Mouse (Mus musculus): ENCODE data around the gene Notch1. TPM values are rescaled to one million over a fixed set of nuclear protein-coding genes. Genes with fewer than 3 reads are reported as not detected.

Notch1 gene
- total and polyA plus RNA-seq, 2 experiments: 6.2 to 9.7 TPM

DNA sequence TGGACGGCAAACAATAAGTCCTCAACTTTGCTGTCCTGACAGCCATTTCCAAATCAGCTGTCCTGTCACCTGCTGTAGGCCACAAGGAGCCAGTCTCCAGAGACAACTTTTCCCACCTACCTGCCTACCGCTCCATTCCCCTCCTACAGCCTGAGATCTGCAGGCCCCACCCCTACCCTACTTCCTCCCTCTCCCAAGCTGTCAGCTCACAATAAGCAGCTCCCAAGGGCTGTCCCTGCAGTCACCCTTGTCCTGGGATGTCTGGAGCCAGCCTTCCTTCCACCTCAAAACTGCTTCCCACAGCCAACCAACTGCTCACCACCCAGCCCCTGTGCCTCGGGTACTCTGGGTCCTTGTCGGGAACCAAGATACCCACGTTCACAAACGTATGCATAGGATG is 3.3 kb upstream of the Notch1 start:
- Histone ChIP-seq H3K4me1 (ENCODE audit: control insufficient read depth, insufficient read depth, low read length) (no peaks in the 10 kb centered on the region; the same call in 1 of the 2 replicates), H3K79me2 (ENCODE audit: control insufficient read depth, insufficient read depth, low read length) (no peaks in the 10 kb centered on the region), H3K9ac (ENCODE audit: low read depth, low read length) (no peak overlapping the region), H3K27me3 (ENCODE audit: control insufficient read depth, insufficient read depth, low read length) (no peaks in the 10 kb centered on the region), H3K36me3 (ENCODE audit: control insufficient read depth, insufficient read depth, low read length) (no peaks in the 10 kb centered on the region), H3K27ac (replicated peaks; ENCODE audit: insufficient read depth, low read depth, low read length) (no peak overlapping the region), H3K4me3 (ENCODE audit: insufficient read depth, low read depth, low read length) (no peak overlapping the region)
- no peak for DNase-seq (ENCODE audit: extremely low read depth, low read depth, low spot score)
- 81% methylated on average over 6 of the region's 6 CpGs for WGBS
- TF ChIP-seq CTCF (IDR thresholded peaks at IDR 0.05; ENCODE audit: low read depth, low read length) (no peak), POLR2A (IDR thresholded peaks at IDR 0.05; ENCODE audit: extremely low read depth, insufficient read depth, low read length) (no peak)

DNA sequence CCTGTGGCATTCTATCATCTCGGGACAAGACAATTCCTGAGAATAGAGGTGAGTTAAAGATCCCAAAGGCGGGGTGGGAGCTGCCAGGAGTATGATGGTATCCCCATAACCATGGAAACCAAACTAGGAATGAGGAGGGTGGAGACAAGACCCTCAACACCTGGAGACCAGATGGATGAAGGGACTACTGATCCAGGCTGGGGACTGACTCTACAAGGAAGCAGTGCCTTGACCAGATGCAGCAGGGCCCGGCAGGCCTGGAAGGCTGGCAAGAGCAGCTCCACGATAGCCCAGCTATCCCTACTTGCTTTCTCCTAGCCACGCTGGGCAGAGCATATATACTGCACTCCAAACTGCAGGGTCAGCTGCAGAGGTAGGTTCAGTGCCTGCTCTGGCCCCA is 524 bp upstream of the Notch1 start:
- H3K27me3 ChIP-seq (ENCODE audit: control insufficient read depth, insufficient read depth, low read length): no peaks in the 10 kb centered on the region
- no peak overlapping the region for H3K9ac ChIP-seq (ENCODE audit: low read depth, low read length)
- 88% methylated on average over 5 of the region's 5 CpGs for WGBS
- TF ChIP-seq CTCF (IDR thresholded peaks at IDR 0.05; ENCODE audit: low read depth, low read length) (no peak), POLR2A (IDR thresholded peaks at IDR 0.05; ENCODE audit: extremely low read depth, insufficient read depth, low read length) (no peak)
- DNase-seq (ENCODE audit: extremely low read depth, low read depth, low spot score): no peak
- no peaks in the 10 kb centered on the region; the same call in 1 of the 2 replicates for H3K4me1 ChIP-seq (ENCODE audit: control insufficient read depth, insufficient read depth, low read length)
- no peaks in the 10 kb centered on the region for H3K79me2 ChIP-seq (ENCODE audit: control insufficient read depth, insufficient read depth, low read length)
- no peak overlapping the region for H3K27ac ChIP-seq (replicated peaks; ENCODE audit: insufficient read depth, low read depth, low read length)
- H3K36me3 ChIP-seq (ENCODE audit: control insufficient read depth, insufficient read depth, low read length): no peaks in the 10 kb centered on the region
- H3K4me3 ChIP-seq (ENCODE audit: insufficient read depth, low read depth, low read length): no peak overlapping the region

- no peaks in the 10 kb centered on the region for H3K79me2 ChIP-seq (ENCODE audit: control insufficient read depth, insufficient read depth, low read length)
- H3K4me1 ChIP-seq (ENCODE audit: control insufficient read depth, insufficient read depth, low read length): no peaks in the 10 kb centered on the region; the same call in 1 of the 2 replicates
- TF ChIP-seq POLR2A (IDR thresholded peaks at IDR 0.05; ENCODE audit: extremely low read depth, insufficient read depth, low read length): no peak
- TF ChIP-seq CTCF (IDR thresholded peaks at IDR 0.05; ENCODE audit: low read depth, low read length): no peak
- no peak for DNase-seq (ENCODE audit: extremely low read depth, low read depth, low spot score)
- H3K36me3 ChIP-seq (ENCODE audit: control insufficient read depth, insufficient read depth, low read length): no peaks in the 10 kb centered on the region
- H3K4me3 ChIP-seq (ENCODE audit: insufficient read depth, low read depth, low read length): no peak overlapping the region
- H3K27me3 ChIP-seq (ENCODE audit: control insufficient read depth, insufficient read depth, low read length): no peaks in the 10 kb centered on the region
- 77% methylated on average over 2 of the region's 2 CpGs for WGBS
- no peak overlapping the region for H3K27ac ChIP-seq (replicated peaks; ENCODE audit: insufficient read depth, low read depth, low read length)
- H3K9ac ChIP-seq (ENCODE audit: low read depth, low read length): no peak overlapping the region
Observed at GRCm38 (mm10) chr2:26515335-26515734, 1.1 kb downstream of the Notch1 start.

GRCm38 (mm10) chr2:26513105-26513745 is 3.2 kb downstream of the Notch1 start:
- DNase-seq (ENCODE audit: extremely low read depth, low read depth, low spot score): no peak
- H3K27ac ChIP-seq (replicated peaks; ENCODE audit: insufficient read depth, low read depth, low read length): no peak overlapping the region
- H3K4me3 ChIP-seq (ENCODE audit: insufficient read depth, low read depth, low read length): no peak overlapping the region
- H3K4me1 ChIP-seq (ENCODE audit: control insufficient read depth, insufficient read depth, low read length): no peaks in the 10 kb centered on the region; the same call in 1 of the 2 replicates
- H3K36me3 ChIP-seq (ENCODE audit: control insufficient read depth, insufficient read depth, low read length): no peaks in the 10 kb centered on the region
- H3K79me2 ChIP-seq (ENCODE audit: control insufficient read depth, insufficient read depth, low read length): no peaks in the 10 kb centered on the region
- 92% methylated on average over 4 of the region's 4 CpGs for WGBS
- no peak overlapping the region for H3K9ac ChIP-seq (ENCODE audit: low read depth, low read length)
- TF ChIP-seq POLR2A (IDR thresholded peaks at IDR 0.05; ENCODE audit: extremely low read depth, insufficient read depth, low read length) (no peak), CTCF (IDR thresholded peaks at IDR 0.05; ENCODE audit: low read depth, low read length) (no peak)
- no peaks in the 10 kb centered on the region for H3K27me3 ChIP-seq (ENCODE audit: control insufficient read depth, insufficient read depth, low read length)

- H3K27ac ChIP-seq (replicated peaks; ENCODE audit: insufficient read depth, low read depth, low read length): no peak overlapping the region
- no peak for TF ChIP-seq POLR2A (IDR thresholded peaks at IDR 0.05; ENCODE audit: extremely low read depth, insufficient read depth, low read length)
- no peak for TF ChIP-seq CTCF (IDR thresholded peaks at IDR 0.05; ENCODE audit: low read depth, low read length)
- no peaks in the 10 kb centered on the region for H3K27me3 ChIP-seq (ENCODE audit: control insufficient read depth, insufficient read depth, low read length)
- WGBS: 92% methylated on average over 5 of the region's 5 CpGs
- no peak for DNase-seq (ENCODE audit: extremely low read depth, low read depth, low spot score)
- H3K4me1 ChIP-seq (ENCODE audit: control insufficient read depth, insufficient read depth, low read length): peaks cover 24% of the 10 kb centered on the region
- H3K9ac ChIP-seq (ENCODE audit: low read depth, low read length): no peak overlapping the region
- no peaks in the 10 kb centered on the region for H3K36me3 ChIP-seq (ENCODE audit: control insufficient read depth, insufficient read depth, low read length)
- H3K4me3 ChIP-seq (ENCODE audit: insufficient read depth, low read depth, low read length): no peak overlapping the region
- no peaks in the 10 kb centered on the region for H3K79me2 ChIP-seq (ENCODE audit: control insufficient read depth, insufficient read depth, low read length)
Observed at GRCm38 (mm10) chr2:26508661-26509060, 7.8 kb downstream of the Notch1 start.

DNA sequence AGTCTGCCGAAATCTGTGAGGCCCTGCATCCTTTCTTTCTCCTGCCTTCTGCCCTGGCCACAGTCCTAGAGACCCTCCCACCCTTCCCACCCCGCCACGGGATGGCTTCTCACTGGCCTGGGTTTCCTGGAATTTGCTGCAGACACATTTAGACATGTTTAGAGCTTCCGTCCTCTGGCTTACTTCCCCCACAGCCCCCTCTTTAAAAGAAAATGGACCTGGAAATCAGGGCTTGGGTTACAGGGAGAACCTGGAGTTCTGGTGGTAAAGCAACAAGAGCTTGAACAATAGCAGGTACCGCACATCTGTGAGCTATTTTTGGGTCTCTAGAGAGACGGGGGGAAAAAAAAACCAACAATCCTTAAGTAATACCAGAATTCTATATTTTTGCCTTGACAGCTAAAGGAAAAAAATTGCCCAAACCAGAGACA is 8.5 kb downstream of the Notch1 start:
- Histone ChIP-seq H3K27ac (replicated peaks; ENCODE audit: insufficient read depth, low read depth, low read length) (no peak overlapping the region; the same call in 1 of the 2 replicates), H3K4me1 (ENCODE audit: control insufficient read depth, insufficient read depth, low read length) (peaks cover 24% of the 10 kb centered on the region), H3K36me3 (ENCODE audit: control insufficient read depth, insufficient read depth, low read length) (no peaks in the 10 kb centered on the region), H3K9ac (ENCODE audit: low read depth, low read length) (no peak overlapping the region), H3K27me3 (ENCODE audit: control insufficient read depth, insufficient read depth, low read length) (no peaks in the 10 kb centered on the region), H3K79me2 (ENCODE audit: control insufficient read depth, insufficient read depth, low read length) (no peaks in the 10 kb centered on the region), H3K4me3 (ENCODE audit: insufficient read depth, low read depth, low read length) (no peak overlapping the region)
- WGBS: 54% methylated on average over 6 of the region's 6 CpGs
- no peak for DNase-seq (ENCODE audit: extremely low read depth, low read depth, low spot score)
- TF ChIP-seq CTCF (IDR thresholded peaks at IDR 0.05; ENCODE audit: low read depth, low read length) (no peak), POLR2A (IDR thresholded peaks at IDR 0.05; ENCODE audit: extremely low read depth, insufficient read depth, low read length) (no peak)
